Mouse (Mus musculus) heart, adult 2 months (tissue): ENCODE results near the gene Cd6.

Experiments
- CTCF ChIP-seq: fragments of 200-600 bp; IDR thresholded peaks from 2 replicates; pipeline ENCODE4 v1.8.1; 2022; ENCODE audit warnings: antibody characterized with exemption, mild to moderate bottlenecking, moderate library complexity
- POLR2A ChIP-seq: fragments of 200-500 bp; IDR thresholded peaks from 2 replicates; pipeline ENCODE4 v1.6.1; 2011; ENCODE audit warnings: mild to moderate bottlenecking, low read depth, low read length, control low read depth; ENCODE audit not compliant: insufficient read depth

DNA sequence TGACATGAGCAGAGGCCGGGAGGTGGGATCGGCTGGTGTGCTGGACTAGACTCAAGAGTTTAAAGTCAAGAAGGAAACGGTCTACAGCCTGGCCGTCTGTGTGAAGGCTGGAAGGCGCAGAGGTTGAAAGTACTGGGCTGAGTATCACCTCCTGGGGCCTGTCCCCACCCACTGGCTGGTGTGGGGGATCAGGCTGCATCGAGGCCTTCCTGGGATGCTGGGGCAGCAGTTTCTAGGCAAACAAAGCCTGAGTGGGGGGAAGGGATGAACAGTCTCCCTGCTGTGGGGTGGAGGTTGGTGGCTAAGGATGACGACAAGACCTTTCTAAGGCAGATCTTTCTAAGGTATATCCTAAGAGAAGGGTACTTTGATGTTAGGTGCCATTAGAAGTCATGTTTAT, 16.0 kb downstream of the Cd6 start:
- TF ChIP-seq CTCF = no peak
- TF ChIP-seq POLR2A = no peak
